Mouse (Mus musculus): ENCODE results near the gene Glra1. TPM values are rescaled to one million over a fixed set of nuclear protein-coding genes. Genes with fewer than 3 reads are reported as not detected.

Gene Glra1
- polyA plus RNA-seq, 2 experiments from 2014 or later = not detected

GRCm38 (mm10) chr11:55517666-55518065 lies 90.3 kb downstream of the Glra1 start:
- no peak for ATAC-seq

- no peak for ATAC-seq
These were observed 96.6 kb downstream of the Glra1 start for GRCm38 (mm10) chr11:55511374-55511773.

DNA sequence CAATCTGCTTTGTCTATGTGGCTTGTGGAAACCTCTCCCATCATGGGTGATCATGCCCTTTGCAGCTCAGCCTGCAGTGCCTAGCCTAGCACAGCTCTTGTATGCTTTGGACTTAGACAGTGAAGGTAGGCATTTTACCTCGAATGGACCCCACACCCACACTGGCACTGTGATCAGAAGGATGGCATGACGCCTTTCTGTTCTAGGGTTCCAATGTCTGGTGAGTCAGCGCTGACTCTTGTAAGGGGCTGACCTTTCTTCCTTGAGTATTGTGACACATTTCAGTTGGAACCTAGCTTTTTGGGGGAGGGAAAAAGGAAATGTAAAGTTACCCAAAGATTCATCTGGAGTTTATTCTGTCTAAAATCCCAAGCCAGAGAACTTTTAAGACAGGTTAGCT lies 102.5 kb downstream of the Glra1 start:
- ATAC-seq = no peak

DNA sequence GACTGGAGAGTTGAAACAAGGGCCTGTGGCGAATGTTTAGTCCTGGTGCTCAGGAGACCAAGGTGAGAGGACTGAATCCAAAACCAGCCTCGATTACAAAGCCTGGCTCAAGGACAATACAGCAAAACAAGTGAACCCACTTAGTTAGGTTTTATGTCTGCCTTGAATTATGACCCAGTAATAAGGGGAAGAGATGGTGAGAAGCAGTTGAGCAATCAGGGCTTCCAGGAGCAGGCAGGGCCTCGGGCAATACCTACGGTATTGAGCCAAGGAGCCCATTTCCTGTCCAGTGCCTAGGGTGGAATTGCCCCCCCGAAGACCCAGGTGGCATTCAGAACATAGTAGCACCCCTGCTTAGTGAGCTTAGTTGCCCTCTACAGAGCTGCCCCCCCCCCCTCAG lies 105.1 kb downstream of the Glra1 start:
- no peak for ATAC-seq

- no peak for ATAC-seq
These were observed 106.0 kb downstream of the Glra1 start for GRCm38 (mm10) chr11:55501955-55502531.

DNA sequence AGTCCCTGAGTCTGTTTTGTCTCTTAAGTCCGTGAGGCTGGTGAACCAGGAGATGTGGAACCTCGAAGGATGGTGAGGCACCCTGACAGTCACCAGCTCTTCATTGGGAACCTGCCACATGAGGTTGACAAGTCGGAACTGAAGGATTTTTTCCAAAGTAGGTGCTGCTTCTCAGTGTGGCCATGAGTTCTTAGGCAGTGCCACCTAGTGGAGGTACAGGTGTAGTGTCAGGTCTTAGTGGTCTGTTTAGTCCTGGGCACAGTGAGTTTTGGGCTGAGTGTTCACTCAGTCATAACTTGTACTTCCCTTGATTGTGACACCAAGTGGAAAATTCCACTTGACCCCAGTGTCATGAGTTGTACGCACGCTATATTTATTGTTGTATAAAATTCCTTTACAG lies 110.1 kb downstream of the Glra1 start:
- no peak for ATAC-seq

GRCm38 (mm10) chr11:55496158-55496557 lies 111.8 kb downstream of the Glra1 start:
- ATAC-seq = no peak

- no peak for ATAC-seq
These were observed 122.6 kb downstream of the Glra1 start for GRCm38 (mm10) chr11:55485443-55485842.

- no peak for ATAC-seq
These were observed 134.8 kb downstream of the Glra1 start for GRCm38 (mm10) chr11:55473219-55473618.

GRCm38 (mm10) chr11:55471467-55471866 lies 136.5 kb downstream of the Glra1 start:
- ATAC-seq = no peak

DNA sequence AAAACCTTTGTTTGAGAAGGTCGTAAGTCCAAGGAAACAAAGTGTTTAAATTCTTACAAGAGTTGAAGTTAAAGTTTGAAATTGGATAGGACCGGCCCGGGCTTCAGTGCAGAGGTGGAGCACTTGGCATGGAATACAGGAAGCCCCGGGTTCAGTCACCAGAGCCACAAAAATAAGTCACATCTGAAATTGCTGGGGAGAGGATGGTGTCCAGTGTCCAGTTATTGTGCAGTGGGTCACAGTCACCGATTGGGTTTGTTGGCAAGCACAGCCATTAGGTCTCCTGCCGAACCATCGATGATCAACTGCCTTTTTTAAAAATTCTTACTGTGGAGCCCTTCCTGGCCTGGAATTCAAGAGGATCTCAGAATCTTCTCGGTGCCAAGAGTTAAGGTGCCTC lies 137.2 kb downstream of the Glra1 start:
- no peak for ATAC-seq

DNA sequence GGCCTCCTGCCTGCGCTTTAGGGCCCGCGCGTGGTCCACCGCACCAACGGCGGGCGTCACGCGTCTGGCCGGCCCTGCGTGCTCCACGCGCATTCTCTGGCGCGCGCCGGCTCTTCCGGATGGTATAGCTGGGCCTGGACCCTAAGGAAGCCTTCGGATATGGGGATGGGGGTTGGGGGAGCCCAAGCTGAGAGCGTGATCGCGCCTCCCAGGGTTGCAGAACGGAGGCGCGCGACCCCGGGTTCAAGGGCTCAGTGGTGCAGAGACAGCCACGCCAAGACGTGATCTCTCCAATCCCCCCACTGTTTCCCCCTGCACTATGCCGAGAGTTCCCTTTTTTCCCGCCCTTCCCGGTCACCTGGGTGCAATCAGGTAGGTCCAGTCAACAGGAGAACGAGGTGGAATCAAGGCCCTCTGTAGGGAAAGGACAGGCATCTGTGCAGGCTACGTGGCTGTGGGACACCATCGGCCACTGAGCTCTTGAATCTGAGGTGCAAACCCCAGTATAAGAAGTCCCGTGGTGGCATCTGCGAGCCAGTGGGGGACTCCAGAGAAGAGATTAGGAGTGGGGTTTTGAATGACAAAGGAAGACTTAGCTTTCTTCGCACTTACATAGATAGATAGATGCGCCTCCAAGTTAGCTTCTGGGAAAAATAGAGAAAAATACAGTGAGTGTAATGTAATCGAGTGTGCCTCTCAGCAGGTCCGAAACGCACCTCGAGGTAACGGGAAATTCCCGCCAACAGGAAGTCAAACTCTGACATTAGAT lies 137.9 kb downstream of the Glra1 start:
- ATAC-seq = peak; percentile 0

- ATAC-seq = peak; percentile 91
These were observed 138.8 kb downstream of the Glra1 start, which contains the start of gene G3bp1 for GRCm38 (mm10) chr11:55469048-55469843. Gene G3bp1, plus strand, starts transcription at chr11:55469685.

DNA sequence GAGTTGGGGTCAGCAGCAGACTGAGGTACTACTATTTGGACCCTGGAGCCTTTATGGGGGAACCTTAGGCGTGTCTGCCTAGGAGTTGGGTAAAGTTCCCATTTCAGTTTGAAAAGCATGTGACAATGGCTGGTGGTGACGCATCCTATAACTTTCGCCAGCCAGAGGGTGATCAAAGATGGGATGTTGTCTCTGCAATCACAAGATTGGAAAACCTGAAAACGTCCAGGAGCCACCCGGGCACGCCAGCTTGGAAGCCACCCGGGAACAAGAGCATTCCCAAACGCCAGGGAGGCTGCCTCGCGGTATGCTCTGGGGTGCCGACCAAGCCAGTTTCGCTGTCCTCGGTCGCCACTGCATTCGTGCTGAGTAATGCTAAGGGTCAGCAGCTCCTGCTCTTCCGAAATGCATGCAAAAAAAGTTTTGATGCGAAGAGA lies 139.4 kb downstream of the Glra1 start:
- ATAC-seq = no peak

DNA sequence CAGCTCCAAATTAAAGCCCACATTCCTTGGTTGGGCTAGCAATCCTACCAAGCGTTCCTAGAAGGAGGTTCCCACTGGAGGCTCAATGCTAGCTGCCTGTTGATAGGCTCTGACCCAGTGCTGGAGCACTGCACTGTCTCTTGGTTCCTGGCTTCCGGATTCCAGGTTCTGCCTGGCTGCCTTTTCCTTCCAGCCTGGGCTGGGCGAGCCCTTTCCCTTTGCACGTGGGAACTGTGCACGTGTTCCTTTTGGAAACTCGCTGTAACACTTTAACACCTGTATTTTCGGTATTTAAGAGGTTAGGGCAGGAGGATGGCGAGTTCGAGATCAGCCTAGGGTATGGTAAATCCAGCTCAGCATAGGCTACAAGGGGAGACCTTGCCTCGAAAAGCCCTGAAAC lies 140.0 kb downstream of the Glra1 start:
- ATAC-seq = no peak

DNA sequence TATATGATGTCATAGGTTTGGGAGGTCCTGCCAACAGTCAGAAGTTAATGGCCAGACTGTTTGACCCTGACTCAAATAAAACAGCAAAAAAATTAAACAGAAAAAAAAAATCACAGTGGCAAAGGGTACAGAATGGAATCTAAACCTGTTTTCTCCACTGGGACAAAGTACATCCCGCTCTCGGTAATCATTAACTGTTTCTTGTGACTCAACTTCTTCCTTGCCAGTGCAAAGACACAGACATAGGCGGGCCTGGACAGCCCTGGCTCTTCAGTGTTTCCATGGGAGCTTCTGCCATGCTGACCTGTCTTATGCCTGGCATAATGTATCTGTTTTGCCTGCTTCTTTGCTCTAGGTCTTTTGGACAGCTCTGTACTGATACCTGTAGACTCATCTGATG lies 142.8 kb downstream of the Glra1 start:
- no peak for ATAC-seq

DNA sequence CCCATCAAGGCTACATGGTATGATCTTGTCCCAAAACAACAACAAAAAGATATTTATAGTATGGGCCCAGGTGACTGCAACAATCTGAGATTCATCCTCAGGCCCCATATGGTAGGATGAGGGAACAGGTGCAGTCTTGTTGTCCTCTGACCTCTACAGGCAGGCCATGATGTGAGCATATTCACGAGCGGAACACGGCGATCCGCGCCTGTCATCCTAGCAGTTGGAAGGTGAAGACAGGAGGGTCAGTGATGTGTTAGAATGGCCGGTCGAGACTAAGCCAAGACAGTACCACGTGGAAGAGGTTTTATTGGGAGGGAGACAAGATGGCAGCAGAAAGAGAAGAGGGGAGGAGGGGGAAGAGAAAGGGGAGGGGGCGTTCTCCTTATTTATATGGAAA lies 143.3 kb downstream of the Glra1 start:
- no peak for ATAC-seq

Other genes with a start within 250 kb of the Glra1 start
- gene Sparc, start 185.0 kb downstream of the Glra1 start, polyA plus RNA-seq (2017; shearing (Covaris generic)) = not detected
- gene Atox1, start 147.0 kb downstream of the Glra1 start, polyA plus RNA-seq (2017; shearing (Covaris generic)) = 100 to 1,000 TPM; 224 to 229 TPM
- 10 to 100 TPM; 62.4 to 65.3 TPM for gene G3bp1, start 138.5 kb downstream of the Glra1 start, polyA plus RNA-seq (2017; shearing (Covaris generic))